Mouse (Mus musculus) G1E (cell line): ENCODE measurements around the gene Rom1.

Experiments
- CTCF ChIP-seq: IDR thresholded peaks from 2 replicates; pipeline ENCODE4 v1.5.1; 2012; ENCODE audit warnings: low read depth, low read length, inconsistent platforms, mixed read lengths
- GATA2 ChIP-seq: IDR thresholded peaks from 2 replicates; pipeline ENCODE4 v1.6.1; 2012; ENCODE audit warnings: low read depth, low read length, inconsistent platforms, borderline replicate concordance

- TF ChIP-seq GATA2 (no peak), CTCF (no peak)
Measured at GRCm38 (mm10) chr19:8946929-8947328, 17.8 kb upstream of the Rom1 start.
